Mouse (Mus musculus): ENCODE data around the gene Brd9.
A peak's percentile ranks its signal among the peaks of the same experiment; 100 is the strongest.

The Brd9 gene

DNA sequence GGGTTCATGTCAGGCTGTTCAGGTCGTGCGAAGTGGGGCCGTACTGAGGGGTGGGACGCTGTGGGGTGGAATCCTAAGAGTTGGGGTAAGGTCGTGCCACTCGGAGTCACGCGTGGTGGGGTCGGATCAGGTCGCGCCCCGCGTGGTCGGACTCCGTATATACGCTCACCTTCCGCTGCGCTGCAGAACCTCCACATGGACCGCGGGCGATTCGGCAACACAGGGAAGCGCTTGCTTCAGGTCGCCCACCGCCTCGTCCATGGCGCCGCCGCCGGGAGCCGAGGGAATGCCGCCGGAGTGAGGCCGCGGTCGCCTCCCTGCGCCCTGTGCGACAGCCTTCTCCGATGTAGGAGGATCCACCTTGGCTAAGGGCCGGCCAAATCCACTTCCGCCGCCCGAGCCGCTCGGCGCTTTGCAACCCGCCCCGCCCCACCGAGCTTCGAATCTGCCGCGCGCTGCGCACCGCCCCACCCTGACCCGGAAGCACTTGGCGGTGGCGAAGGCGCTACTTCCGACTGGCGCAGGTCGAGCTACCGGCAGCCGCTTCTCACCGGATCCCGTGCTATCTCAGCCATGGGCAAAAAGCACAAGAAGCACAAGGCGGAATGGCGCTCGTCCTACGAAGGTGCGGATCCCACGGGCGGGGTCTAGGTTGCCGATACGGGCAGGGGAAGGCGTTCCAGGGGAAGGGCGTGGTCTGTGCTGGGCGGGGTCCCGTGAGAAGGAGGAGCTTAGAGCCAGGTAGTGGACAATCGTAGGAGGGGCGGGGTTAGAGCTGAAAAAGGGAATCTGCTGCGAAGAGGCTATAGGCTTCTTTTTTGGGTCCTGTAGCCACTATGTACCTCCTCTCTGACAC lies at the start of gene Brd9, which contains the start of gene Trip13:
Gene Brd9 (plus strand): TSS at position 491 of the 856 bp plus-strand sequence.
Gene Trip13 (minus strand): TSS at position 464 of the 856 bp plus-strand sequence.
- DNase-seq: peak; percentile 91

DNA sequence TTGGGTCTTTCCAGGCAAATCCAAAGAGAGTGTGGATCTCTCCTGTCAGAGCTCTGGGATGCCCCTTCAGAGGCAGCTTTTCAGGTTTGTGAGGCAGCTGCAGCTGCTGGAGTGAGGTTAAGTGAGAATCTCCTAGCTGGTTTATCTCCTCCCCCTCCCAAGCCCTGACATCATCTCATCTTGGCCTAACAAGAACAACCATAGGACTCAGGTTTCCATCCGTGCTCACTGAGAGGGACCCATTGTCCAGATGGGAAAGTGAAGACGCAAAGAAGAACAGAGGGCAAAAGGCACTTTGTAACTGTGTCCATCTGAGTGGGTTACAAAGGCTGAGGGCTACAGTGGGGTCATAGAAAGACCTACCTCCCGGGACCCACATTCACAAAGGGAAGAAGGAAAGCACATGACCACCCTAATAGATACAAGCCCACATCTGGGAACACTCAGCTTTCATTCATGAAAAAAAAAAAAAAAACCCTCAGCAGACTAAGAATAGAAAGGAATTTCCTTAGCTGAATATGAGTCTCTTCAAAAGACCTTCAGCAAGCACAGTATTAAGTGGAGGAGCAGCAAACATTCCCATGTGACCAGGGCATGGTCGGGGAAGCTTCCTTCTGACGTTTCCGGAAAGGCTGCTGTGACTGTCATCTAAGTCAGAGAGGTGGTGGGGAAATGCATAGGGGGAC lies 45.0 kb upstream of the Brd9 start:
- peak; percentile 36 for DNase-seq

DNA sequence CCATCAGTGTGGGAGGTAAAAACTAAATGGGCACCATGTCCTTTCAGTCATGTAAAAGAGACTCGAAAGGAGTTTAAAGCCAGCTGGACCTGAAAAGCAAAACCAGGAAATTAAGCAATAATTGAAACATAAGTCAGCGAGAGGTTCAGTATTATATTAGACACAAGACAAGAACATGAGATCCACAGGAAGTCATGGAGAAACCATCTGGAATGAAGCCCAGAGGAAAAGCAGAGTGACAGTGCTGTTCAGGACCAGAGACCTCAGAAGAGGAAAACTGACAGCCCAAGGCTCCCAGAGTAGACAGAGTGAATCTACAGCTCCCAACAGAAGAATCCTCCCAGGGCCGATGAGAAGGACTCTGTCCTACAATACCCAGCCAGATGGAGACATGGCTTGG lies 40.0 kb upstream of the Brd9 start:
- DNase-seq: peak; percentile 19

DNA sequence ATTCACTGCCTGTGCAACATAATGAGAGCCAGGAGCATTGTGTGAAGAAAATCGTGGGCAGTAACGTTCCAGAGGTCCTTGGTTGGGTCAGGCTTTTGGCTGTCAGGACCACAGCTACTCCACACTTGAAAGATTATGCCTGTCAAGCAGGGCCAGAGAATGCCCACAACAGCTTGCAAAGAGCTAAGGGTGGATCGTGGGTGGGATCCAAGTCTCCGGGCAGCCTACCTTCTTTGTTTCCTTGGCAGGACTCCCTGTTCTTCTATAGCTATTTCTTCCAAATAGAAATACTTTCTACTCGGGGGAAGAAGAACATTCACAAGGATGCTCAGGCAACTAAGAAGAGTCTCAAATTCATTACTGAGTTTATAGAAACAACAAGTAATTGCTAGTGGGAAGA lies 30.5 kb upstream of the Brd9 start:
- DNase-seq: no peak

DNA sequence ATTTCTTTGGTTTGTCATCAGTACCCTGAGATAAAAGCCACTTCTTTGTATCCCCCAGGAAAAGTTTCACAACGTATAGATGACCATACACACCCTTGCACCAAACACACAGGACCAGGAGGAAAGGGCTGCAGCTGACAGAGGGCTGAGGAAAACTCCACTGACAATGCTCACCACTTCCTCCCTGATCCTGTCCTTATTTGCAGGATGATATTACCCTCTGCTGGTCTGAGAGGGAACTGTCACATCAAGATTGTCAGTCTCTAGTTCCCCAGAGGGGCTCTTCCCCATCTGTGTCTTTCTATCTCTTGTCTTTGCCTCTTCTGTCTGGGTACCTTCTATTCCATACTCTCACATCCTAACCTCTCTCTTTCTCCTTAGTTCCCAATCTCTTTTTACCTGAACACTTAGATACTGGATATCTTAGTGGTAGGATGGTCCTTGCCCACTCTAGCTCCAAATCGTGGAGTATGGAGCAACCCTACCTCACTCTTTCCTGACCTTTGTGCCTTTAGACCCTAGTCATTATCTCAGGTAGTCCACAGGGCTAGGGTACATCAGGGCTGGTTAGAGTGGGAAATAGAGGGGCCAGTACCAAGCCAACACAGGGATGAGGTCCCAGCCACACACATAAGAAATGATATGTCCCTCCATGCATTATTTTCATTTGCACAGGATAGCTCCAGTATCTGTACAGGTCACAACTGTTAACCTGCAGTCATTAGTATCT lies 29.8 kb upstream of the Brd9 start:
- DNase-seq: peak; percentile 63

DNA sequence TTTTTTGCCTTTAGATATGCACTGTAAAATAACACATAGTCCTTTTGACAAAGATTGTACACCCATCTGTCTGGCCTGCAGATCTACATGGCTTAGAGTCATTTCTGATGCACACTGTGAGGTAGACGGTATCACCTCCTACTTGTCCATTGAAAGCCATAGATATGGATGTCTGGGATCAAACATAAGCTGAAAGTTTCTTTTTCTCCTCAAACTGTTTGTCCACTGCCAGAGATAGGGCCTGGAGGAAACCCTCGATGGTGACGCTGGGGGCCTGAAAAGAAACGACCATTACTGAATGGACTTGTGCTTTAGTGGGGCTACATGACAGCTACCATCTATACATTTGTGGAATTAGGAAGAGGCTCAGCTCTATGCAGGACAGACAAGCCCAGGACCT lies 24.5 kb upstream of the Brd9 start:
- no peak for DNase-seq

DNA sequence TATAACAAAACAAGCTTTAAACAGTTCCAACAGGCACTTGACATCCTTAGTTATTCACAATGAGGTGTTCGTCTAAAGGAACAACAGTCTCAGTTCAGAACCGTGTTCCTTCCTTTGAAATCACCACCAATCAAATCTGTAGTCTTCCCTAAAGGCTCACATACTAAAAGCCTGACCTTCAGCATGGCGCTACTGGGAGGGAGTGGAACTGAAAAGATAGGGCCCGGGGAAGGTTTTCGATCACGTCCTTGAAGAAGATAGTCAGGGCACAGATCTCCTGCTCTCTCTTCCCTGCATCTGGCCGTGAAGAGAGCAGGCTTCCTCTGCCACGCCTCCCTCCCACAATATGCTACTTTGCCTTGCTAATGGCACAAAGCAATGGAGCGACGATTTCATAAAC lies 5.4 kb upstream of the Brd9 start:
- DNase-seq: no peak

DNA sequence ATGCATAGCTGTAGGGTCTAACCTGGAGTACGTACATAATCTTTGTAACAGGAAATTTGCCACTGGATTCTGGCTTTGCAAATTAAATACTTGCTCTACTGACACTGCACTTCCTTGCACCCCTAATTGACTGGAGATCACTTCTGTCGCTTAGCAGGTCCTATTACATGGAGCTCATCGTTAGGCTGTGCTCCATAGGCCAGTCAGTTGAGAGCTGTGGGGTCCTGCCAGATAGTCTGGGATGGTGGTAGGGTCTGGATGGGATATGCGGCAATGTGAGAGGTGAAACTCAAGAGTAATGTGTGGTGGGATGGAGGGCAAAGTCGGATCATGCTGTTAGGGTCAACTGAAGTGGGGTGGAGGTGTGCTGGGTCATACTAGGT lies 682 bp upstream of the Brd9 start:
- no peak for DNase-seq

DNA sequence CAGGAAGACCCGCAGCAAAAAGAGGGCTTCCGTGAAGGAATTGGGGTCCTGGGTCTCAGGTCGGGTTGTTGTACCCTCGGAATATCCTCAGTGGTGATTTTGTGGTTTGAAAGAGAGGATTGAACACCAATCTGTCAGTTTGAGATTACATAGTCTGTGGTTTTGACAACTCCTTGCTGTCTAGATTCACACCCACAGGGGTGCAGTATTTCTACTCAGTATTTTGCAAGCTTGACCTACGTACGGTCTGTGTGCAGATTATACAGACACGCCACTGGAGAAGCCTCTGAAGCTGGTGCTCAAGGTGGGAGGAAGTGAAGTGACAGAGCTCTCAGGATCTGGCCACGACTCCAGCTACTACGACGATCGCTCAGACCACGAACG lies 558 bp downstream of the Brd9 start:
- DNase-seq: peak; percentile 7

DNA sequence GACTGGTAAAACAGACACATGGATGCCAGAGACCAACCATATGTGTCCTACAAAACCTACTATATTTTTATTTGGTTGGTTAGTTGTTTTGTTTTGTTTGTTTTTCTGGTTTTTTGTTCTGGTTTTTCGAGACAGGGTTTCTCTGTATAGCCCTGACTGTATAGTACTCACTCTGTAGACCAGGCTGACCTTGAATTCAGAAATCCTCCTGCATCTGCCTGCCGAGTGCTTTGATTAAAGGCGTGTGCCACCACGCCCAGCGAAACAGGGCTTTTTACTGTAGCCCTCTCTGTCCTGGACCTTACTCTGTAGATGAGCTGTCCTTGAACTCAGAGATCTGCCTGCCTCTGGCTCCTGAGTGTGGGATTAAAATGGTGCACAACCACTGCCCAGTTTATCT lies 1.5 kb downstream of the Brd9 start:
- no peak for DNase-seq

DNA sequence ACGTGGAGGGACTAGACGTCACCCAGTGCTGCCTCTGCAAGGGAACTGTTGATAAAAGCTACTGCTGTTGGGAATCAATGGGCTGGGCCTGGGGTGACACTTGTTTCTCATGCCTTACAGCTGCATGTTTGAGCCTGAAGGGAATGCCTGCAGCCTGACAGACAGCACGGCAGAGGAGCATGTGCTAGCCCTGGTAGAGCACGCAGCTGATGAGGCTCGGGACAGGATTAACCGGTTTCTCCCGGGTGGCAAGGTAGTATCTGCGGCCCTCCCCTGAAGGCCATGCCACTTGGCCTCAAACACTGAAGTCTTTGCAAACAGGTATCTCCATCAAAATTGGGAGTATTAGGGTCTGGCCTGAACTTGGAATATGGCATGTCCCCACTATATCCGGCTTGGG lies 7.0 kb downstream of the Brd9 start:
- DNase-seq: no peak

DNA sequence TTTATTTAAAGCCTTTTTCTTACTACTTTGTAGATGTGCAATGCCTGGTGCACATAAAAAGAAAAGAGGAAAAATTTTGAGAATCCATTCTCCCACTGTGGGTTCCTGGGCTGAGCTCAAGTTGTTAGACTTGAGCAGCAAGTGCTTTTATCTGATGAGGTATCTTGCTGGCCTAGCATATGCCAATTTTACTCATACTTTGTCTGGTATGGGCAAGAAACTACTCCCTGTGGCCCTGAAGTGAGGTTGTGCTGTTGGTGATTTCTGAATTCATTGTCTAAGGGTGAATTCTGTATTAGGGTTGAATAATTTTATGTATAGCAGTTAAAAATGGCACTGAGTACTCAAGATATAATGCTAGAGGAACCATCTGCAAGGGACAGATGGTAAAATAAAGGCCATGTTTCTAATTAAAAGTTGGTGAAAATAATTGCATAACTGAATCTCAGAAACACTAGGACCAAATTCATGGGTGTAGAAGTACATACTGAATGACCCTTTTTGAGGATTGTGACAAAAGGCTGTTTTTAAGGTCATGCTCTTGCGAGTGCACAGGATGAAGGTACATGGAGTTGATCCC lies 16.0 kb downstream of the Brd9 start:
- DNase-seq: no peak

DNA sequence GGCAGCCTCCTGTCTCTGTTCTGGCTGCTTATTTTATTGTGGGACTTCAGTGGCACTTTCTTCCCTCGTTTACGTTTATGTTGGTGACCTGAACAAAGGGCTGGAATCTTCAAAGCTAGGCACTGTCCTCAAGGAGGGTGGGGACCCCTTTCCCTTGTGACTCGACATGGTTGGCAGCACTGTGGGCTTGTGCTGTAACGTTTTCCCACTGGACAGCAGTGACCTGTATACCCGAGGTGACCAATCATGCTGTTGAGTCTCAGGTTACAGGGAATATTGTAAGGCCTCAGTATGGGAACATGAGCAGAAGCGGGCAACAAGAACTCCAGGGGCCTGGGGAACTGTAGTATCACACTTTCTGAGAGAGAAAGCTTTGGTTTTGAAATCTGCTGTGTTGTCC lies 17.1 kb downstream of the Brd9 start:
- DNase-seq: no peak

DNA sequence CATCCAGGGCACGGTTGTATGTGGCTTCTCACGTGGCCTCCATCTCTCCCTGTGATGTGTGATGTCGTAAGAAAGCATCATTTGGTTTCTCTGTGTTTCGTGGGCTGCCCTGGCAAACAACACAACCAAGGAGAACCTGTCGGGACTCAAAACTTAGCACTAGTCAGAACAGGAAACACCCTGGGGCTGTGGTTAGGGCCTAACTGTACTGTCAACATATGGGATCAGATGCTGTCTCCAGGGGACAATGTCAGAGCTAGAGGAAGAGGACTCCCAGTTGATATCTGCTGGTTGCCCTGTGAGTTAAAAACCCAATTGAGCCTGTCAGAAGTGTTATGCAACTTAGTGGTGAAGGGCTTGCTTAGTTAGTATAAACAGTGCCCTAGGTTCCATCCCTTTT lies 17.9 kb downstream of the Brd9 start:
- no peak for DNase-seq

DNA sequence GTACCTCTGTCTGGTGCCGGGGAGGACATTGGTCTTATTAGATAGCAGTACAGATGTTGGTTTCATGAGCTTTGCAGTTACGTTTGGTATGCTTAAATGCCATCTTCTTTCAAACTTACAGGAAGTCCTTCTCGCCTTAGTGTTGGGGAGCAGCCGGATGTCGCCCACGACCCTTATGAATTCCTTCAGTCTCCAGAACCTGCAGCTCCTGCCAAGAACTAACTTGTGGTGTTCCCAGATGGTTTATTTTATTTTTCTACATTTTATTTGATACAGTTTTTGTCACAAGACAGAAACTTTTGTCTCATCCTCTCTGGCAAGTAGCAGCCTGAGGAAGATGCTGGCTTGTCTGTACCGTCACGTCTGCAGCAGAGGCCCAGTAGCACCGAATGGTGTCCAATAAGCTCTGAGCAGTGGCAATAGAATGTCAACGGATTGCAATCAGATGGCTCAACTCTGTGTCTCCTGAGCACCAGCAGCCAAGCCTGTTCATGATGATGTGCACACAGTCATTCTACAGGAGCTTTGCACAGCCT lies 22.6 kb downstream of the Brd9 start:
- DNase-seq: no peak

DNA sequence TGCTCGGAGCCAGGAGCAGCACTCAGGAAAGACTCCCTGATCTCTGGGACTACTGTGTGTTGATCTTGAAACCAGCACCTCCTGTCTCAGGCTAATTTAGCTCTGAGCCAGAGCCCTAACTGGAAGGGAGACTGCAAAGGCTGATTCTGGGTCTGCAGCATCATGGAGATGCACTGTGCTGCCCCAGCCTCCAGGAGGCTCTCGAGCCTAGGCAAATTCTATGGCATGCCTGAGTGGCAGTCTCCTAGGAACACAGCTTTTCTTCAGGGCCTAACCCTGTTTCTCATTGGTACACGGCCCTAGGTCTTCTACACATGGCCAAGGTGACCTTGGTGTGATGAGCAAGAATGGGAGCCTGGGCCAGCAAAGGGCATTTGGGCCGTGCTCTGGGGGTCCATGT lies 23.6 kb downstream of the Brd9 start:
- no peak for DNase-seq

DNA sequence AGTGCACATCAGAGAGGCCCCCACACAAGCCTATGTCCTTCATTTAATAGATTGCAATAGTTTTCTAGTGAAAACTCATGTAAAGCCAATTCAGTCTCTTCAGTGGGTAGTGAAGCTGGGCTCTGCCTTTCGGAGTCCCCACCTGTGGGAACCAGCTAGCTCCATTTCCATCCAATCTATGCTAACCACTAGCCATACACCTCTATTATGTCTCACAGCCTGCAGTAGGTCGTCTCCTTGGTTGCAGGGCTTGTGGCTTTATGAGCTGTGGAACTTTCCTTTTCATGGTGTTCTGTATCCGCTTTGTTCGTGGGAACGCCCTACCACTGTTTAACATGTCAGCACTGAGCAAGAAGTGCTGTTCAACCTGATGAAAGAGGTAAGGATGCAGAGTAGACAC lies 25.9 kb downstream of the Brd9 start, which contains the start of gene Zdhhc11:
Gene Zdhhc11 (plus strand): TSS at position 301 of the 400 bp plus-strand sequence.
- no peak for DNase-seq

DNA sequence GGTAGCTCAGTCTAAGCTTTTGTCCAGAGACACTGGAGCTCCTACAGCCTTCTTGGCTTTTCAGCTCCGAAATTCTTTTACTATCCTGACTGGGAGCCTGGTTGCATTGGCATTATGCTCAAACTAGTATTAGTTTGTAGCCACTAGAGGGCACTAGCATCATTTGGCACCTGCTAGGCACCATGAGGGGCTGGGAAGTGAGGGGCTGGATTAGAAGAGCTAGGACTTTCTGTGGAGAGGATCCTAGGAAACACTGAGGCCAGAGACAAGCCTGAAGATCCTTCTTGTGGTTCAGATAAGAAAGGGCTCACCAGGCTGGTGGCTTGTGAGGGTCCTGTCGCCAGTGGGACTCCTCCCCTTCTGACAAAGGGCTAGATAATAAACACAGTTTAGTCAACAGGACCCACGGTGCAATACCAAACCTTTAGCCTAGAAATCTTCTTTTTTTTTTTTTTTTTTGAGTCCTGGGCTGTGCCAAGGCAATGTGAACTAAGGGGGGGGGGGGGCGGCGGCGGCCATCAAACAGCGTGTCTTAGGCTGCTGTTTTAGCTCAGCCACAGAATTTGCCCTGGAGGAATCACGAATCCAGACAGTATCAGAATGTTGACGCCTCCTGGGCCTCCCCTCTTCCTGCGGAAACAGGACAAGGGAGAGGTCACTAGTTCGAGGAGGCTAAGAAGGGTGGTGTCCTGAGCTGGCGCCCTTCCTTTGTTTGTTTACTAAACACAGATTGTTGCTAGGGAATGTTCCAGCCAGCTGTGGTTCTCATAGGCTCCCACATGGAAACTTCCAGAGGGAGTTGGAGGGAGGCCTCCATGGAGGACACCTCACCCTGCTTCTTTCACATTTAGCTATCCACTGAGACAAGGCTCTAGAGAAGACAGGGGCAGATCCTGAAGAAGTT lies 33.2 kb downstream of the Brd9 start:
- peak; percentile 94 for DNase-seq

DNA sequence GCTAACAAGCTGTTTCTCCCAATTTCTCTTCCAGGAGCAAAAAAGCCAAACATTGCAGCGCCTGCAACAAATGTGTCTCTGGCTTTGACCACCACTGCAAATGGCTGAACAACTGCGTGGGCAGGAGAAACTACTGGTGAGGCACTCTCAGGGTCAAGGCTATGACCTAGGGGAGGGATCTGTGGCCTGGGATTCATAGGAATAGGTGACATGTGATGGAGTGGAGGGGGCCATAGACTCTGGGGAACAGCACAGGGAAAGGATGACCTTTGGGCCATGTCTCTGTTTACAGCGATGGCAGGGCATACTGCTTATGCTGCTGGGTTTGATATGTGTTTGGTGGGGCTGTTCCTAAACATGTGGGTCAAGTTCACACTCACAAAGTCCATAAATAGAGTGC lies 36.9 kb downstream of the Brd9 start:
- peak; percentile 28 for DNase-seq

DNA sequence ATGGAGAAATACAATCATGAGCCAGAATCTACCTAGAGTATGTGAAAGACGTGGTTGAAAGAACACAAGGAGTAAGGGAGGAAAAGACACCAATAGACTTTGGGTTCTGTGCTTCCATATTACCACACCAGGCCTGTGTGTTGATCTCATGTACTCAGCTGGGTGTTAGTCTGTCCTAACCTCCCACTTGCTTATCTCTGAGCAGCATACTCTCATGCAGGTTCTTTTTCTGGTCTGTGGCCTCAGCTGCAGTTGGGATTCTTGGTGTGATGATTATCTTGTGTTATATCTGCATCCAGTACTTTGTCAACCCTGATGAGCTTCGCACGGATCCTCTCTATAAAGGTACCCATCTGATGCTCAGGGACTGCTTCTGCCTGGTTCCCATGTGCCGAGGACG lies 39.3 kb downstream of the Brd9 start:
- DNase-seq: no peak

DNA sequence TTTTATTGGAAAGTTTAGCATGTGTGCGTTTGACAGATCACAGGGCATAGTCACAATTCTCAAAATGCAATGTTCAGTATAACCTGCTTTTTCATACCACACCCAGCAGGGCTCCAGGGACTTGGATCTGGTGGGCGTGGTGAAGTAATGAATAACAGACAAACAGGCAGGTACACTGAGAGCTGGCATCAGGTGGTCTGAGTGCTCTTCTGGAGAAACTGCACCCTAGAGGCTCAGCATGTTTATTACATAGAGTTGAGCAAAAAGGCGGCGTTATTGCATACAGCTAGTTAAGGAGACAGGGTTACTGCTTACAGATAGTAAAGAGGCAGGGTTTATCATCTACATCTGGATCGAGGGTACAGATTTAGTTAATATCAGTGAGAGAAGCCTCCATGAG lies 52.7 kb downstream of the Brd9 start:
- no peak for DNase-seq

DNA sequence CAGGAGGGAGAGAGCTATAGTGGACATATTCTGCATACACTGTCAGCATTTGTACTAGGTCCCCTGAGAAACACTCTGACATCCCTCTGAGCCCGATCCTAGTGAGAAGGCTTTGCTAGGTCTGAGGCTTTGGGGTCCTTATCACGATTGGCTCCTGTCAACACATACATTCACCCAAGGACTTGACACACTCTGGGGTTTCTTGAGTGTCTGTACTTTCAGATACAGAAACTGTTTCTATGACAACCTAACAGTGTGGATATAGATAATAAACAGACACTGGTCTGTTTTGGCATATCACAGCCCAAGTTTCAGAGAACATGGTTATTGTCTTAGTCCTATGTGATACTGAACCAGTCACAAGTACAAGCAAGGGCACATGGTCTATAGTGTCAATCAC lies 53.1 kb downstream of the Brd9 start:
- DNase-seq: no peak
